Mouse (Mus musculus): ENCODE measurements around the gene Naa80. TPM values are rescaled to one million over a fixed set of nuclear protein-coding genes. Genes with fewer than 3 reads are reported as not detected.

Gene Naa80
- polyA plus RNA-seq, 1 experiment from 2014 or later = 19.5 TPM

GRCm38 (mm10) chr9:107590773-107591060 lies 12.0 kb downstream of the Naa80 start:
- H3K9me3 ChIP-seq = no peaks in the 10 kb centered on the region
- no peak overlapping the region for H3K4me2 ChIP-seq
- peaks cover 19% of the 10 kb centered on the region for H3K4me1 ChIP-seq (replicated peaks)
- ATAC-seq (ENCODE audit: low FRiP score, low read depth) = no peak
- H3K36me3 ChIP-seq = peaks cover 17% of the 10 kb centered on the region
- H3K27me3 ChIP-seq = no peaks in the 10 kb centered on the region
- H3K27ac ChIP-seq (replicated peaks) = no peak overlapping the region
- H3K9ac ChIP-seq = no peak overlapping the region
- 97% methylated on average over 6 of the region's 6 CpGs for WGBS
- no peak overlapping the region for H3K4me3 ChIP-seq

GRCm38 (mm10) chr9:107593101-107593976 lies 14.7 kb downstream of the Naa80 start:
- 76% methylated on average over 11 of the region's 11 CpGs for WGBS
- no peak overlapping the region for H3K9ac ChIP-seq
- no peak overlapping the region for H3K4me2 ChIP-seq
- no peaks in the 10 kb centered on the region for H3K9me3 ChIP-seq
- no peaks in the 10 kb centered on the region for H3K27me3 ChIP-seq
- no peak overlapping the region for H3K4me3 ChIP-seq
- H3K36me3 ChIP-seq = peaks cover 17% of the 10 kb centered on the region
- peak overlapping the region; percentile 21; the same call in 1 of the 2 replicates for H3K27ac ChIP-seq (replicated peaks)
- ATAC-seq (ENCODE audit: low FRiP score, low read depth) = no peak; the same call in 1 of the 2 replicates
- H3K4me1 ChIP-seq (replicated peaks) = peaks cover 14% of the 10 kb centered on the region

GRCm38 (mm10) chr9:107594281-107595062 lies 15.8 kb downstream of the Naa80 start:
- H3K36me3 ChIP-seq = peaks cover 17% of the 10 kb centered on the region
- no peaks in the 10 kb centered on the region for H3K27me3 ChIP-seq
- H3K4me3 ChIP-seq = no peak overlapping the region
- no peak overlapping the region for H3K27ac ChIP-seq (replicated peaks)
- ATAC-seq (ENCODE audit: low FRiP score, low read depth) = no peak
- no peak overlapping the region for H3K9ac ChIP-seq
- 0 out of 2 replicates have a peak, but pooled peaks cover 7% of the 10 kb centered on the region for H3K4me1 ChIP-seq (replicated peaks)
- no peak overlapping the region for H3K4me2 ChIP-seq
- H3K9me3 ChIP-seq = no peaks in the 10 kb centered on the region
- 81% methylated on average over 8 of the region's 8 CpGs for WGBS

- WGBS = 89% methylated on average over 11 of the region's 11 CpGs
- Histone ChIP-seq H3K4me3 (no peak overlapping the region), H3K9ac (no peak overlapping the region), H3K4me1 (replicated peaks) (0 out of 2 replicates have a peak, but pooled peaks cover 7% of the 10 kb centered on the region), H3K27ac (replicated peaks) (no peak overlapping the region), H3K4me2 (no peak overlapping the region), H3K36me3 (peaks cover 7% of the 10 kb centered on the region; the same call in 1 of the 2 replicates), H3K9me3 (no peaks in the 10 kb centered on the region), H3K27me3 (no peaks in the 10 kb centered on the region)
- ATAC-seq (ENCODE audit: low FRiP score, low read depth) = no peak
Measured at GRCm38 (mm10) chr9:107596619-107597569, 18.2 kb downstream of the Naa80 start.

- ATAC-seq (ENCODE audit: low FRiP score, low read depth) = no peak
- 0 out of 2 replicates have a peak, but pooled peaks cover 3% of the 10 kb centered on the region for H3K36me3 ChIP-seq
- H3K27me3 ChIP-seq = no peaks in the 10 kb centered on the region
- H3K4me3 ChIP-seq = no peak overlapping the region
- H3K4me2 ChIP-seq = no peak overlapping the region
- H3K9me3 ChIP-seq = no peaks in the 10 kb centered on the region
- H3K4me1 ChIP-seq (replicated peaks) = peaks cover 5% of the 10 kb centered on the region; the same call in 1 of the 2 replicates
- H3K9ac ChIP-seq = no peak overlapping the region
- WGBS = 79% methylated on average over 5 of the region's 5 CpGs
- H3K27ac ChIP-seq (replicated peaks) = no peak overlapping the region
Measured at GRCm38 (mm10) chr9:107598385-107598784, 19.7 kb downstream of the Naa80 start.

GRCm38 (mm10) chr9:107599433-107599832 lies 20.7 kb downstream of the Naa80 start:
- H3K9ac ChIP-seq = no peak overlapping the region
- H3K9me3 ChIP-seq = no peaks in the 10 kb centered on the region
- 91% methylated on average over 9 of the region's 9 CpGs for WGBS
- H3K27ac ChIP-seq (replicated peaks) = no peak overlapping the region
- no peaks in the 10 kb centered on the region for H3K27me3 ChIP-seq
- ATAC-seq (ENCODE audit: low FRiP score, low read depth) = no peak
- H3K4me2 ChIP-seq = no peak overlapping the region
- no peaks in the 10 kb centered on the region for H3K36me3 ChIP-seq
- peaks cover 6% of the 10 kb centered on the region for H3K4me1 ChIP-seq (replicated peaks)
- H3K4me3 ChIP-seq = no peak overlapping the region

- no peaks in the 10 kb centered on the region for H3K36me3 ChIP-seq
- ATAC-seq (ENCODE audit: low FRiP score, low read depth) = no peak
Measured at GRCm38 (mm10) chr9:107599842-107600241, 21.2 kb downstream of the Naa80 start.

GRCm38 (mm10) chr9:107600745-107601144 lies 22.1 kb downstream of the Naa80 start:
- H3K27me3 ChIP-seq = no peaks in the 10 kb centered on the region
- H3K27ac ChIP-seq (replicated peaks) = no peak overlapping the region
- H3K4me2 ChIP-seq = no peak overlapping the region
- no peaks in the 10 kb centered on the region for H3K9me3 ChIP-seq
- ATAC-seq (ENCODE audit: low FRiP score, low read depth) = no peak
- H3K4me1 ChIP-seq (replicated peaks) = peaks cover 11% of the 10 kb centered on the region
- no peak overlapping the region for H3K9ac ChIP-seq
- no peaks in the 10 kb centered on the region for H3K36me3 ChIP-seq
- WGBS = 84% methylated on average over 12 of the region's 12 CpGs
- H3K4me3 ChIP-seq = no peak overlapping the region

More at GRCm38 (mm10) chr9:107599842-107600241, 21.2 kb downstream of the Naa80 start:
- H3K9me3 ChIP-seq = no peaks in the 10 kb centered on the region
- H3K4me1 ChIP-seq (replicated peaks) = peaks cover 10% of the 10 kb centered on the region
- 74% methylated on average over 14 of the region's 14 CpGs for WGBS
- no peaks in the 10 kb centered on the region for H3K27me3 ChIP-seq
- no peak overlapping the region for H3K27ac ChIP-seq (replicated peaks)
- H3K9ac ChIP-seq = no peak overlapping the region
- H3K4me2 ChIP-seq = no peak overlapping the region
- no peak overlapping the region for H3K4me3 ChIP-seq

GRCm38 (mm10) chr9:107601275-107601674 lies 22.6 kb downstream of the Naa80 start:
- H3K9ac ChIP-seq = no peak overlapping the region
- no peak overlapping the region for H3K4me2 ChIP-seq
- H3K4me1 ChIP-seq (replicated peaks) = peaks cover 11% of the 10 kb centered on the region
- 89% methylated on average over 11 of the region's 11 CpGs for WGBS
- H3K27me3 ChIP-seq = no peaks in the 10 kb centered on the region
- H3K4me3 ChIP-seq = no peak overlapping the region
- H3K9me3 ChIP-seq = no peaks in the 10 kb centered on the region
- no peaks in the 10 kb centered on the region for H3K36me3 ChIP-seq
- no peak for ATAC-seq (ENCODE audit: low FRiP score, low read depth)
- no peak overlapping the region for H3K27ac ChIP-seq (replicated peaks)

GRCm38 (mm10) chr9:107602068-107602648 lies 23.5 kb downstream of the Naa80 start:
- Histone ChIP-seq H3K9me3 (no peaks in the 10 kb centered on the region), H3K4me3 (no peak overlapping the region), H3K4me1 (replicated peaks) (peaks cover 11% of the 10 kb centered on the region), H3K9ac (no peak overlapping the region), H3K27me3 (no peaks in the 10 kb centered on the region), H3K36me3 (no peaks in the 10 kb centered on the region), H3K4me2 (no peak overlapping the region), H3K27ac (replicated peaks) (0 out of 2 replicates have a peak overlapping the region, but pooled peaks have one; percentile 12)
- peak; percentile 68; the same call in 1 of the 2 replicates for ATAC-seq (ENCODE audit: low FRiP score, low read depth)
- WGBS = 11% methylated on average over 10 of the region's 10 CpGs

GRCm38 (mm10) chr9:107603251-107603650 lies 24.6 kb downstream of the Naa80 start:
- H3K36me3 ChIP-seq = no peaks in the 10 kb centered on the region
- peaks cover 19% of the 10 kb centered on the region for H3K4me1 ChIP-seq (replicated peaks)
- ATAC-seq (ENCODE audit: low FRiP score, low read depth) = no peak
- WGBS = 85% methylated on average over 6 of the region's 6 CpGs
- H3K27ac ChIP-seq (replicated peaks) = no peak overlapping the region
- H3K9ac ChIP-seq = no peak overlapping the region
- H3K4me3 ChIP-seq = no peak overlapping the region
- H3K9me3 ChIP-seq = no peaks in the 10 kb centered on the region
- no peaks in the 10 kb centered on the region for H3K27me3 ChIP-seq
- no peak overlapping the region for H3K4me2 ChIP-seq

Data from hindbrain, embryonic 15.5 days (tissue).